Mouse (Mus musculus) frontal cortex, postnatal 14 days (tissue): ENCODE results near the gene Cactin.

ENCODE experiments used
- DNase-seq, 2 experiments: peaks; one replicate each; pipeline ENCODE4 v3.0.0; 2022; ENCODE audit warnings: low spot score in 2 of 2

The Cactin gene

DNA sequence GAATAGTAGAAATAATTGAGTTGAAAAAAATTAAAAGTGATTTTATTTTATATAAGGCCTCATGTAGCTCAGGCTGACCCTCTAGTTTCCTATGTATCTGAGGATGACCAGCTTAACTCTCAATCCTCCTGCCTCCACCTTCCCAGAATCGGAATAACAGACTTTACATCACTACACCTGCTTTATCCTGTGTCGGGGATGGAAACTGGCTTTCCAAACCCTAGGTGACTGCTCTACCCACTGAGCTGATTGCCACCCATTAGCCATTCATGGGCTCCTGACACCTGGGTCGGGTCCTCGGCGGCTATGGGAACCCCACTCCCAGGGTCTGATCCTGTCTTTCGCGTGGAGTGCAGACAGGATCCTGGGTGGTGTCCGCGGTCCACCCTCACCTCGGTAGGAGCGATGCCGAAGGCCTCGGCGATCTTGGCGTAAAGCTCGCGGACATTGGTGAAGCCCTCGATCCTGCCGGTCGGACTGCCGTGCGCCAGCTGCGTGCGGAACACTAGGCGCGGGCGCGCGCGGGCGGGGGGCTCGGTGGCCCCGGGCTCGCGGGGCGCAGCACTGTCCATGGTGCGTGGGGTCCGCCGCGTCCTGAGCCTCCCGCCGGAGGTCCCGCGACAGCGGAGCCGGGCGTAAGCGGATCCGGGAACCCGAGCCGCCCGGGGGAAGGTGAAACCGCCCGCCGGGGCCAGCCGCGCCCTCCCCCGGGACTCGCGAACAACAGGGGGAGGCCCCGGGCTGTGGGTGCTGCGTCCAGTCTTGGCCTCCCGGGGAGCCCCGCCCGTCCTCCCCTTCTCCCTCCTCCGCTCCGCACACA, 22.0 kb downstream of the Cactin start, which contains the start of gene Gipc3:
Gipc3 (minus strand) TSS at position 581 of the 820 bp plus-strand sequence.
- DNase-seq: no peak

DNA sequence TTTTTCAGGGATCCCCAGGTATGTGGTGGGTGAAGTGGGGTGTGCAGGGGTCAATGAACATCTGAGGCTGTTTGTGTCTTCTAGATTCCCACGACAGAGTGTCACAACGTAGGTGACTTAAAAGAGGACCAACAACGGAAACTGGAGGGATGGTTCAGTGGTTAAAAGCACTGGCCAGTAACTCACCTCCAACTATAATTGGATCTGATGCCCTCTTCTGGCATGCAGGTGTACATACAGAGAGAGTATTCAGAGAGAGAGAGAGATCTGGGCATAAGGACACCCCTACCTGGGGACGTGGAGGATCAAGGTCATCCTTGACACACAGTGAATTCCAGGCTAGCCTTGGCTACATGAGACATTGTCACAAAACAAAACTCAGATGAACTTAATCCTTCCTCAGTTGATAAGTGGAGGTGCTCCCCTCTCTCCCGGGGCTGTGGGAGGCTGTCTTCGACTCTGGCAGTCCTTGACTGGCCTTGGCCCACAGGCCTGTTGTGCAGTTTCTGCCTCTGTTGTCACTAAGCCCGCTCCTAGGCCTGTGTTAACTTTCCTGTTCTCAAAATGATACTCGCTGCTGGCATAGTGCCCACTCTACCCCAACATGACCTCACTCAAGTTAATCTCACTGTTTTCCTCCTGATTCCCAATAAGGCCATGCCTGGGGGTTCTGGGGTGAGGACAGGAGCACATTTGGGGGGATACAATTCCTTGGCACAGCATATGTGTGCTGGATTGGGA, 23.7 kb downstream of the Cactin start:
- no peak for DNase-seq

DNA sequence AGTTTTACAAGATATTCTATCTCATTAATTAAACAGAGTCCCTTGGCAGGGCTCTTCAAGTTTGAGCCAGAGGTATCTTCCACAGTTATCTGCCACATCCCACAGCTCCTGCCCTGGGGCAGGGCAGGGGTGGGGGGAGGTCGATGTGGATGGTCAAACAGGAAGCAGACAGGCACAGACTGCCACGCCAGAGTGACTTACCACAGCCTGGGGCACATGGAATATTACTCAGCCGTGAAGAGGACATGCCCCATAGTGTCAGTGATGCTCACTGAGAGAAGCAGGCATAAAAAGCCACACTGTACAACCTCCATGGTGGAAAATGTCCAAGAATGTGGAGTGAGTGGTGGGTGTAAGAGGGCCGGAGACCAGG, 24.2 kb downstream of the Cactin start:
- no peak for DNase-seq

DNA sequence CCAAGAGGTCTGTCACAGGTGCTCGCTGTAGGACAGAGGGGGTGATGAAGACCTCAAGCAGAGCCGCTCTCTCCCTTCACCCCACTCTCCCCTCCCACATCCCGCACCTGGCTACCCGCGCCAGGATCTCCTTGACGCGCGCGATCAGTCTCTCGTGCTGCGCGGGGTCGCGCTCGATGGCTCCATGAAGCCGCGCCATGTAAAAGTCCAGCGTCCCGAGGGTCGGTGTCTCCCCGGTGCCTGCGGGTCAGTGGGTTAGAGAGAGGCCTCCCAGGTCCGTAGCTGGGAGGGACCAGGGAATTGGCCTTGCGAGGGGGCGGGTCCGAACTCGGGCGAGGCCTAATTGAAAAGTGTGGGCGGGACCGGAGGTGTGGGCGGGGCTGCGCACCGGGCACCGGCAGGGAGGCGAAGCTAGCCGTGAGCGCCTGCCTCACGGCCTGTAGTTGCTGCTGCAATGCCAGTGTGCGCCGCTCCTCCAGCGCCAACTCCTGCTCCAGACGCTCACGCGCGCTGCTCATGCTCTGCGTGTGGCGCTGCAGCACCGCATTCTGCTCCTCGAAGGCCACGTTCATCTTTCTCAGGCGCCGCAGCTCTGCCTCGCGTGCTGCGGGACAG, 25.7 kb downstream of the Cactin start:
- peak in 1 of 2 experiments; percentile 36 for DNase-seq

- DNase-seq: no peak
These were observed 28.2 kb downstream of the Cactin start for GRCm38 (mm10) chr10:81349146-81349545.

DNA sequence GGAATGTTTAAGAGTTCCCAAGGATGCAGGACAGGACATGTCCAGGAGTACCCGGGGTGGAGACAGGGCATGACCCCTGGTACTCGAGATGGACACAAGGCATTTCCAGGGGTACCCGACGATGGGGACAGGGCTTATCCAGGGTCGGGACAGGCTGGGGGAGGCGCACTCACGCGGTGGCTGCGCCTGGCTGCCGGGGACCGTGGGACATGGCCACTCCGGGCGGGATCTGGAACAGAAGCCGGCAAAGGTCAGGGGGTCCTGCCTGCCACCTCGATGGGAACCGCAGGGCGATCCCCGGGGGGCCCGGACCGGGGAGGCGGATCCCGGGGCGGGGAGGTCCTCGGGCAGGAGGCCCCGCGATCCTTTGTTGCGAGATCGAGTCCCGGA, 29.1 kb downstream of the Cactin start:
- DNase-seq: no peak

DNA sequence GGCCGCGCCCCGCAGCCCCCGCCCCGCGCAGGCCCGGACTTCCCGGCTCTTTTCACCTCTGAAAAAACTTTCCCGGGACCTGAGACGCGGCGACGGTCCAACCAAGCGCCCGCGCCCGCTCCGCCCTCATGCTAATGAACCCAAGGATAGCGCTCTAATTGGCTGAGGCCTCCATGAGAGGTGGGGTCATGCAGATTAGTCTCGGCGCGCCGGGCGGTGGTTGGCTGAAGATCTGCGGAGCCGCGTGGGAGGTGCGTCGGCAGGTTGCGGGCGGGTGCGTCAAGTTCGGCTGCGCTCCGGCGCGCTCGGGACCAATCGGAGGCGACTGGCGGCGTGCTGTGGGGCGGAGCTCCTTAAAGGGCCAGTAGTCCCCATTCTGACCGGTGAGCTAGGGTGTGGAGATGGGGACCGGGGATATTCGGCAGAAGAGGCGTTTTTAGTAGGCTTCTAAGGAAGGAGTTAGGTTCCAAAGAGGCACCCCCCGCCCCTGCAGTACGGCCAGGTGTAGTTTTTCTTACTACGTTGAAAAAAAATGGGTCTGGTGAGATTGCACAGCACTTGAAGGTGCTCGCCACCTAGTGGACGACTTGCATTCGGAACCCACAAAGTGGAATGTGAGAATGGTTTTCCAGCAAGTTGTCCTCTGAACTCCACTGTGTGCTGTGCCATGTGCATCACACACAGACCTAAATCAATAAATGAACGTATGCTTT, 29.6 kb downstream of the Cactin start, which contains the start of gene Hmg20b:
Hmg20b (minus strand) TSS at position 130 of the 713 bp plus-strand sequence.
- peak; percentile 99 to 100 for DNase-seq

GRCm38 (mm10) chr10:81351678-81352291, 30.9 kb downstream of the Cactin start:
- no peak for DNase-seq

- DNase-seq: no peak
These were observed 34.0 kb downstream of the Cactin start for GRCm38 (mm10) chr10:81354738-81355477.

- no peak for DNase-seq
These were observed 34.6 kb downstream of the Cactin start for GRCm38 (mm10) chr10:81355533-81355932.

DNA sequence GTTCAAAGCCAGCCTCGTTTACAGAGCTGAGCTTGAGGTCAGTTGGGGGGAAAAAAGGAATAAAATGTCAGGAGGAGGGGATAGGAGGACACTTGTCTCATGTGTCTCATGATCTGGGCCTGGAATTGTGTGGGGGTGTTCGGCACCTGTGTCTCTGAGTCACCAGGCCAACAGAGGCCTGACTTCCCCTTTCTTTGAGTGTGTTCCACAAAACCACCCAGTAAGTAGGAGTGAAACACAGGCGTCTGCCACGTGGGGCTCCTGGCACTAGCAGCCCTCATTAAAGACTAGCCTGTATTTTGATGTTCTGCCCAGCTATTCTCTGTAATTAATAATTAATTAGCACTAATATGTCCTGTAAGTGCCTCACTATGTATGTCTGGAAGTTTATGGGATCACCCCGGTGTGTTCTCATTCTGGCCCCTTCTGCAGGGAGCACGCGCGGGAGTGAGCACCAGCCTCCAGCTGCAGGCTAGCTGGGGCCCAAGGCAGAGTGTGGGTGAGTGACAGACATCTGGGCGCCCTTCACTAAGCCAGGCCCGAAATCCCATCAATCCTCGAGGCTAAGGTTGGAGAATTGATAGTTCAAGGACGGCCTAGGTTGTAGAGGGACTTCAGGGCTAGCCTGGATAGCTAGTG, 35.6 kb downstream of the Cactin start:
- DNase-seq: no peak

- peak; percentile 75 to 88 for DNase-seq
These were observed 36.3 kb downstream of the Cactin start, which contains the start of gene Mfsd12 for GRCm38 (mm10) chr10:81356991-81357844. Gene Mfsd12 (plus strand): TSS chr10:81357491.

GRCm38 (mm10) chr10:81358209-81358608, 37.3 kb downstream of the Cactin start:
- no peak for DNase-seq

GRCm38 (mm10) chr10:81358841-81359240, 37.9 kb downstream of the Cactin start:
- no peak for DNase-seq

DNA sequence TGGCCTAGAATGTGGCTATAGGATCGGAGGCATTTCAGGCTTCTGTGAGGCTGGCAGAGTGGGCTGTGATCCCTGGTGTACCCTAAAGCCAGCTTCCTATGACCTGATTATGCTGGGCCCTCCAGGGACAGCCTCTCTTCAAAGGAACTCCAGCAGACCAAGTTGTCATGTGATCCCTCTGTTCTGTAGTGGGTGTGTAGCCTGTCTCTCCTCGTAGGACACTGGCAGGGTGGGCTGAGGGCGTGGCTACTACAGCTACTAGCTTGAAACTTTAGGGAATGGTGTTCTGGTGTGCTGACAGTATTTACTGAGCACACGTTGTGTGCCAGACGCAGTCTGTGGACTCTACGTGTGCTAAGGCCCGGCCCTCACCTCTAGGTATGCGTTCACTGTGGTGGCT, 39.8 kb downstream of the Cactin start:
- no peak for DNase-seq

GRCm38 (mm10) chr10:81362336-81362949, 41.5 kb downstream of the Cactin start:
- no peak for DNase-seq

GRCm38 (mm10) chr10:81363436-81364346, 42.8 kb downstream of the Cactin start:
- DNase-seq: no peak

DNA sequence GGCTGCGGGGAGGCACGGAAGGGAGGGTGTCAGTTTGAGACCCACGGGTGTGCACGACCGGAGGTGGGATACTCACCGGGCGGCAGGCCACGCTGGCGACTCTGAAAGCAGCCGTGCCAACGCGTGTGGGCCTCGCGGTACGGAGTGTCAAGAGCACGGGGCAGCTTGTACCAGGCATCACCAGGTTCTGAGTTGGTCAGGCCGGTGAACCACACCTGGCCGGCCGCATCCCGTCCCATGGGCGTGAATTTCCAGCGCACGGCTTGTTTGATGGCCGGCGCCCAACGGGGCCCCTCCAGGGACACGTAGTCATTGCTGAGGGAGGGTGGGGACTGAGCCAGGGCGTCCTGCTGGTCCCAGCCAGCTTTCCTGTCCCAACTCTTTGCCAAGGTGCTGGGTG, 43.8 kb downstream of the Cactin start:
- no peak for DNase-seq
